Mouse (Mus musculus): Measurements from ENCODE around the gene Fgf16.

Fgf16 gene

DNA sequence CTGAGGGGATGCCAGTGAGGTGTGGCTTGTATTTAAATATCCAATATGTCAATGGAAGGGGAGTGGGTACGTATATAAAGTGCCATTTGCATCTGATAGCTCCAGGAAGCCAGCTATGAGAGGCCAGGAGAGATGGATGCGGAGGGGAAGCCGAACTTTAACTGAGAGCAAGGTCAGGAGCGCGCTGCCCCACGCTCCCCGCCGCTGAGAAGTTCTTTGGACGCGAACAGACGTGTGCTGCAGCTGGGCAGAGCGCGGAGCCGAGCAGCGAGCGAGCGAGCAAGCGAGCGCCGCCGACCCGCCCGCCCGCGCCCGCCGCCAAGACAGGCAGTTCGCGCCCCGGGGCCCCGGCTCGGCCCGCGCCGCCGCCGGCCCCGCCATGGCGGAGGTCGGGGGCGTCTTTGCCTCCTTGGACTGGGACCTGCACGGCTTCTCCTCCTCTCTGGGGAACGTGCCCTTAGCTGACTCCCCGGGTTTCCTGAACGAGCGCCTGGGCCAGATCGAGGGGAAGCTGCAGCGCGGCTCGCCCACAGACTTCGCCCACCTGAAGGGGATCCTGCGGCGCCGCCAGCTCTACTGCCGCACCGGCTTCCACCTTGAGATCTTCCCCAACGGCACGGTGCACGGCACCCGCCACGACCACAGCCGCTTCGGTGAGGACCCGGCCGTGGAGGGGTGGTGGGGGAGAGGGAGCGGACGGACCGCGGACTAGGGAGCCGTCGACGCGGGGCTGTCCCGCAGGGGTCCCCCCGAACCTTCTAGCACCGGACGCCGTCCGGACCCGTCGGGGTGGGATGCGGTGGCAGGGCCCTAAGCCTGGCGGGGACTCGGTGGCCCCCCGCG lies at the start of gene Fgf16:
Gene Fgf16, plus strand, starts transcription at position 118 of the 843 bp plus-strand sequence.
- DNase-seq: no peak

DNA sequence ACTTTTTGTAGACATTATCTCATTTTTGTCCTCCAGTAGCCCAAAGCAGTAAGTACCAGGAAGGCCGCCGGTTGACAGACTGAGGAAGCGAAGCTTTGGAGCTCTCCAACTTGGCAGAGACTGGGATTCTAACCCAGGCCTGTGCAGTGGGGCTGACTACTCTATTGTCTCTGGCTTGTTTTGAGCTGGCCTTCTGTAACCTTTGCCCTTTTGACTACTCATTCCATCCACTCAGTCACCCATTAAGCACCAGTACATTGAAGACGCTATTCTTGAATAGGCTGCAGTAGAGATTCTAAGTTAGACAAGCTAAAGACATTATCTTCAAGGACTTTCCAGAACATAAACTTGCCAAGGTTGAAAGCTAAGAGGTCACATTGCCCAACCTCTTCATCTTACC lies 49.3 kb upstream of the Fgf16 start:
- DNase-seq: no peak

DNA sequence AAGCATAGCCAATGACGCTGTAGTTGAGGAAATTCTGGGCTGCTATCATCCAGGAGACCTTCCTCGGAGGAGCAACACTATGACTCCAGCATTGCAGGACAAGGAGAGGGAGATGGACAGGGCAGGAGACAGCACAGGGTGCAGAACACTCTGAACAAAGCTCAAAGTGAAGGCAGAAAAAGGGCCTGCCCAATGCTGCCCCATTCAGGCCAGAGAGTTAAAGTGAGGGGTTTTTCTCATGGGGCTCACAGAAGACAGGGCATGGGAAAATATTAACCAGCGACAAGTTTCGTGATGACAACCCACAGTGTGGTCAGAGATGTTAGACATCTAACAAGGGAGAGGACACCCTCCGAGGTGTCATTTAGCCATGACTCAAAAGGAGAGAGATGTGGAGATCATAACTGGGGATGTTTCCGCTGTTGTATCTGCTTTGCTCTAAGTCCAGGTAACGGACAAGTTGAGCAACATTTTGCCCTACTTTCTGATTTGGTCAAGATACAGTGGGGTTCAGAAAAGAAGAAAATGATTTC lies 48.2 kb upstream of the Fgf16 start:
- no peak for DNase-seq

DNA sequence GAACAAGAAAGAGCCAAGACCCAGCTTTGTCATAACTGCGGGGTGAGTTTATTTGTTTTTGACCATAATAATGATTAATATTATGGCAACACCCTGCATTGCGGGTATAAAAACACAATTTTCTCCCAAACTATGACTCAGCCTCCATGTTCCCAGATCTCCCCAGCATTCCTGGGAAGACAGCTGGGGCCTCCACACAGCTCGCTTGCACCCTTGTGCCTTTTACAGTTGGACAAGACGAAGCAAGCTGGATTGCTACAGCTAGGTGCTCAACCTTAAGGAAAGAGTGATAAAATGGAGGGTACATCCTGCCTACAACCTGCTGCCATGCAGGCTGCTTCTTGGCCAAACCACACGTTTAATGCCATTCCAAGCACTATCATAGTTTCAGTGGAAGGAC lies 45.7 kb upstream of the Fgf16 start:
- no peak for DNase-seq

DNA sequence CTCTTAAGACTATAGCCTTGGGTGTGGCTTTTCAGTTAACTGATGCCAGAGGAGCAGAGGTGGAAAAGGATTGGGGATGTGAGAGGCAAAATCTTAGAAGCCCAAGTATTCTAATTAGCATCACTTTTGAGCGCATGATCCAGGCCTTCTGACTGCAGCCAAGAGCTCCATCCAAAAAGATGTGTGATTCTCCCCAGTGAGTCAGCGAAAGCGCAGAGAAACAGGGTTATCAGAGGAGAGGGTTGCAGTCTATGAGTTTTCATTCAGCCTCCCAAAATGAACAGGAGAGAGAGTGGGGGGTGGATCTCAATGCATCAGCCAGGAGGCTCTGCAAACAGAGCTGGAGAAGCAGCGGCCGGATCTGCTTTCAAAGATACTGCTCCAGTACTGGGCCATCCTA lies 45.1 kb upstream of the Fgf16 start:
- DNase-seq: no peak

DNA sequence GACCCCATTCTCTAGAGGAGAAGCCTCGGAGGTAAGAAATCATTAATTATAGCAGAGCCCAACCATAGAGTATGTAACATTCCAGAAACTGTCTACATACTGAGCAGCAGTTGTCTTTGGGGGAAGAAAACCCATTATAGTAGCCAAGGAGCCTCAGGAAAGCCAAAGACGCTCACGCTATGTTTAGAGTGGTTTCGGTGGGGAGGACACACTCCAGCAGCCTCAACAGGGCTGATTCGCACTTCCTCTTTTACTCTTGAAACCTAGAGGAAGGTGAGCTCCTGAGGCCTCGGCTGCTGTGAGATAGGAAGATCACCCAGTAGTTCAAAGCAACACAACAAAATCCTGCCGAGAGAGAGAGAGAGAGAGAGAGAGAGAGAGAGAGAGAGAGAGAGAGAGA lies 39.9 kb upstream of the Fgf16 start:
- DNase-seq: no peak

DNA sequence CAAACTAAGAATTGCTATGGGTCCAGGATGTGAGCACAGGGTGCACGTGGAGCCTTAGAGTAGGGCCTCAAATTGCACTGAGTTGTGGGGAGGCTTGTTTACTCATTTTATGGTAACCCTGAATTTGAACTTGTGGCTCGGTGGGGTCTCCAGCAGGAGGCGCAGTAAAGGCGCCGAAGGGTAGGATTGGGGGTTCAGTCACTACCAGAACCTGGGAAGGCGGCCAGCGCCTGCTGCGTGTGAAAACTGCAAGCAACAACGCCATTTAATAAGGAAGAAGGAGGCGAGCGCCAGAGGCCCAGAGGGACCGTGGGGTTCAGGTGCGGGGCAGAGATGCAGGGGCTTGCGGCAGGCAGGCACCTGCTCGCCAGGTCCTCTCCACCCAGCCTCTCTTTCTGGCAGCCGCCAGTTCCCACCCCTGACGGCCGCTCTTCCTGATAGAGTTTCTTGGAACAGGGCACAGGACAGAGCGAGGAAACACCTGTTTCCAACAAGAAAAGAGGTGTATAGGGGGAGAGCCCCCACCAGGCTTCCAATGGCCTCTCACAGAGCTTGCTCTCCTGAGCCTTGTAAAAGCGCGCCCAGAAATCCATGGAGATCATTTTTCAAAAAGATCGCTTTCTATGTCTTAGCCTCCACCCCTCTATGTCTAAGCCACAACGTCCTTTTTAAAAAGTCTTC lies 1.1 kb upstream of the Fgf16 start:
- no peak for DNase-seq

DNA sequence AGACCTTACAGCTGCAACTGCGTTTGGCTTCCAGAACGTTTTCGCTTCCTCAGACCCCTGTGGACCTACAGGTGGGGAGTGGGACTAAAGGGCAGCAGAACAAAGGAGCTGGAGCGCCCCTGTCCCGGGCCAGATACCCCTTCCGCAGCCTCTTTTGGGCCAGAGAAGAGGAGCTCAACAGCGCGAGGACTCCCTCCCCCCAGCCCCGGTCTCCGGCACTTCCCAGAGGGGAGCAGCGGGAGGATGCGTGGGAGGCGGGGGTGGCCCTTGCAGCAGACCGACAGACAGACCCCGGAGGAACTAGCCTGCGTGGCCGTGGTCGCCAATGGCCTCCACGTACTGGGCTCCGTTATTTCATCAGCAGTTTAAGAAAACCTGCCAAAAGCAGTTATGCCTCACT lies 467 bp upstream of the Fgf16 start:
- no peak for DNase-seq

DNA sequence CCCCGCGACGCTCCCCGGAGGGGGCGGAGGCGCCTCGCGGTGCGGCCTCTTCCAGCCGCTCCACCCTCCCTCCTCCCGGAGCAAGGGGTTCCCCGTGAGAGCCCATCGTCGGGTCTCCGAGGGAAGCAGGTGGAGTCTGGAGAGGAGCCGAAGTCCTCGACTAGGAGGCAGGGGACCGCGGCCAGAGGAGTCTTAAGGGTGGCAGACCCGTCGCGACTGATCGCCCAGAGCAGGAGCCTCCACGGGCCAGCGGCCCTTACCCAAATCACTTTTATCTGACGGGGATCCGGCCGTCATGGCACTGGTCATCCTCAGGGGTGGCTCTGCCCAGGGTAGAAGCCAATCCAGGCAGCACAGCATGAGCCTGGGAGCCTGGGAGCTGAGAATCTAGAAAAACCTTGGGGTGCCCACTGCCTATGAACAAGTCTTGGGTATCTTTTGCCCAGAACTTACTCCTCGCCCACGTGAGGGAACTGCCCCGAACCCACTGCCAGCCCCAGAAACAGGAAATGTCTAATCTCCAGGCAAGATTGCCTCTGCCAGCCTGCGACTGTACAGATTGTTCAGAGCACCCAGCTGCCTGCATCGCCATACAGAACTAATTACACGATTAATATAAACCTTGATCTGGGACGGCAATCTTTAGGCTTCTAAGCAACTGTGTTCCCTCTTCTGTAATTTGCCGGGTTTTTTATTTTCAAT lies 1.1 kb downstream of the Fgf16 start:
- no peak for DNase-seq

DNA sequence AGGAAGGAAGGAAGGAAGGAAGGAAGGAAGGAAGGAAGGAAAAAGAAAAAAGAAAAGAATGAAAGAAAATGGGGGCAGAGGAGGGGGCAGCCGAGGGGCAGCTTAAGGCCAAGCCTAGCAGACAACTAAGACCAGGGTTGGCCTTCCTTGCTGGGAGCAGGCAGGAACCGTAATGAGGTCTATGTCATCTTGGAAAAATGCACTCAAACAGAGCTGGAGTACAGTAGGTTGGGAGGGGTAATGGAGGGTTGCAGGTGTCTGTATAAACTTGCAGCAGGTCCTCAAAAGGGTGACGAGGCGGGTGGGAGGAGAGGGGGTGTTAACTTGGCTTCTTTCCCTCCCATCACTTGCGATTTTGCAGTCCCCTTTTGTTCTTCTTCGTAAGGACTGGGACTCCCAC lies 1.9 kb downstream of the Fgf16 start:
- no peak for DNase-seq

DNA sequence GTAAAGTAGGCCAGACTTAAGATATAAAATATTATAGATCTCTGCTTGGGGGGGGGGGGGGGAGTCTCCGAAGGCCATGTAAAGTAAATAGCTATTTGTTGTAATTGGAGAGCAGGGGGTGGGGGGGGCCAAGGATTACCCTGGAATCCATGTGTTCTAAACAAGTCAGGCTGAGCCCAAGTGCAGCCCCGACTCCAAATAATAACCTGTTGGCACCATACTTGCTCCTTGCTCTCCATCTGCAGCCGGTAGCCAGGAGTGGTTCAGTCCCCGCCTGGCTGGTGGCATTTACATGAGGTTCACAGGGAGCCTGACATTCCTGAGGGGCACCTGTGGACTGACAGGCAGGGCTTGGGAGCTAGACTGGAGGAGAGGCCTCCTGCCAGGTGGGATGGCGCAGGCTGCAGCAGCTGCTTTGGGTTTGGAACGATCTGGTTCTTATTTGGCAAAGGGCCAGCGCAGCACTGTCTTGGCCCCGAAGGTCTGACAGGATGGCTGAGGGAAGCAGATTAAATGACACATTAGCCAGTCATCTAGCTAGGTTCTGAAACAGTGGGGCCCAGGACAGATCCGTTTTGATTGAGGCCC lies 3.2 kb downstream of the Fgf16 start:
- no peak for DNase-seq

DNA sequence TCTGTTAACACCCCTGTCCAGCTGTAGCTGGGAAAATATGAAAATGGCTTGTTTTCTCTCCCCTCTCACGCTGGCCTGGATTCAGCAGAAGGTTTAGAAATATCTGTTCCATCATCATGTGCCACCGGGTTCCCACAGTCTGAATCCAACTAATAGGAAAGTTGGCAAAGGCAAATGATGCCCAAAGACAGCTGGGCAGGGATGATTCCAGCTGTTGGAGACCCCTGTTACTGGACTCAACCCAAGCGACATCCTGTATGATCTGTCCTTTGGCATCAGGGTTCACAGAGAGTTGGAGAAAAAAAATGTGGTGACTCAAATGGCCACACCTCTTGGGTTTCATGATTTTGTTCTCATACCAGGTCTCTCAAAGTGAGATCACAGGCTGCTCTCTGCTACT lies 3.9 kb downstream of the Fgf16 start:
- DNase-seq: no peak

DNA sequence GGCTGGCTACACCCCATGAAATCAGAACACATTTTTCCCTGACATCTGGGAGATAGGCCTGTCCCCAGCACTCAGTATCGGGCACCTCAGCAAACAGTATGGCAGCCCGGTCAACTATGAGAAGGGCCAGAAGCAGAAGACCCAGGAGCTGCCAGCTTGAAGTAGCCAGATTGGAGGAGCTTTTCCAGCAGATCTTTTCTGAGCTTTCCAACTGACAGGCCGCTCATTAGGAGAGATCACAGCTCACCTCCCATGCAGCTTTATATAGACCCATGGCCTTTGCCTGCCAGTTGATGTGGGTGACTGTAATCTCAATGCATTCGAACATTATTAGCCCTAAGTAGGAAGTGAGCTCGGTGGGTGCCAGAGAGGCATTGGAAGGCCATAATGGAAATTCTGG lies 9.2 kb downstream of the Fgf16 start:
- no peak for DNase-seq

DNA sequence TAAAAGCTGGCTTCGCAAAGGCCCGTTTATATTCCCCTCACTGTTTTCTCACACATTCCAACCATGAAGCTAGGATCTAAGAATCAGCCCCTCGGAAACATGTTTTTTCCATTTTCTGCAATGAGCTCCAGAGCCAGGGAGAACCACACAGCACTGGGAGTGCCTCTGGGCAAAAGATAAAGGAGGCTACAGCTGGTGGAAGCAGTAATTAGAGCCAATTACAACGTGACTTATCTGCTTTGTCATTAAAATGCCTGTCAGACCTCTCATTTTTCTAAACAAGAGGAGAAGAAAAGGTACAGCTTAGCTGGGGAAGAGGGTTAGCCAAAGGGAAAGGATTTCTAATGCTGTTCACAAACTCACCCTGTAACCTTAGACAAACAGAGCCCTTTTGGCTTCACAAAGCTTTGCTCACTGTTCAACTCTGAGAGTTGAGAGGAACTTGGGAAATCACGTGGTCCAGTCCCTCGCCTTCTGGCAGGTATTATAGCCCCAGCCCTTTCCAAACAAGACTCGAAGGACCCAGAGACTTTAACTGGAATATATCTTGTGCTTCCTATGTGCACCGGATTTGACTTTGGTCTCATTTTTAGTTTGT lies 30.8 kb downstream of the Fgf16 start:
- no peak for DNase-seq

DNA sequence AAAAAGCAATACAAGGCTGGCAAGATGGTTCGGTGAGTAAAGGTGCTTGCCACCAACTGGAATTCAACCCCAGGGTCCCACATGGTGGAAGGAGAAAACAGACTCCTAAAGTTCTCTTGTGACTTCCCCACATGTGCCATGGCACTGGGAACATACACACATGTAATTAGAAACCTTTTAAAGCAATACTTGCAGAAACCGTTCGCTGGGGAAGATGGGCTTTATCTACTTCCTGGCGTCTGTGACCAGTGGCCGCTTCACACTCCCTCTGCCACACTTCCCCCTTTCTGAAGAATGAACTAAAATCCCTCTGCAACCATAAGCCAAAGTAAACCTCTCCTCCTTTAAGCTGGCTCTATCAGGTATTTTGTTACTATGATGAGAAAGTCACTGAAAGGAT lies 60.4 kb downstream of the Fgf16 start:
- no peak for DNase-seq

Data from lung, postnatal 14 days (tissue).